Mouse (Mus musculus) regulatory T cell (primary cell): ENCODE results near the gene Rapgef6.

Experiments
- in situ Hi-C: fragments of 300-600 bp; cut with MboI, MseI; formaldehyde crosslinking; loops from one replicate; pipeline ENCODE4 v1.15.1; 2025; ENCODE audit warnings: high pct_unique_total_duplicates

Gene Rapgef6

GRCm38 (mm10) chr11:54690171-54690570 lies 167.5 kb downstream of the Rapgef6 start:
- in situ Hi-C loops, result no loop called here

- in situ Hi-C loops, result no loop called here
Measured at GRCm38 (mm10) chr11:54691179-54691578, 168.5 kb downstream of the Rapgef6 start.

GRCm38 (mm10) chr11:54693696-54694095 lies 171.0 kb downstream of the Rapgef6 start:
- in situ Hi-C loops, result no loop called here

GRCm38 (mm10) chr11:54694291-54694690 lies 171.6 kb downstream of the Rapgef6 start:
- in situ Hi-C loops, result no loop called here

GRCm38 (mm10) chr11:54695951-54696350 lies 173.3 kb downstream of the Rapgef6 start:
- in situ Hi-C loops, result no loop called here

- in situ Hi-C loops, result no loop called here
Measured at GRCm38 (mm10) chr11:54697611-54698010, 175.0 kb downstream of the Rapgef6 start.

- in situ Hi-C loops, result no loop called here
Measured at GRCm38 (mm10) chr11:54698636-54699035, 176.0 kb downstream of the Rapgef6 start.

GRCm38 (mm10) chr11:54699972-54700371 lies 177.3 kb downstream of the Rapgef6 start:
- in situ Hi-C loops, result no loop called here

- in situ Hi-C loops, result no loop called here
Measured at GRCm38 (mm10) chr11:54701848-54702247, 179.2 kb downstream of the Rapgef6 start.

- in situ Hi-C loops, result no loop called here
Measured at GRCm38 (mm10) chr11:54703306-54703705, 180.7 kb downstream of the Rapgef6 start.

GRCm38 (mm10) chr11:54708153-54708552 lies 185.5 kb downstream of the Rapgef6 start:
- in situ Hi-C loops, result loop anchor here (5.0 kb wide), 1 partner anchor 159 kb away; the partner anchor contains the start of gene Hint1

- in situ Hi-C loops, result loop anchor here (5.0 kb wide), 1 partner anchor 158 kb away; the partner anchor contains the start of gene Hint1
Measured at GRCm38 (mm10) chr11:54709645-54710044, 187.0 kb downstream of the Rapgef6 start.

GRCm38 (mm10) chr11:54710512-54711293 lies 188.1 kb downstream of the Rapgef6 start:
- in situ Hi-C loops, result no loop called here

GRCm38 (mm10) chr11:54712849-54713248 lies 190.2 kb downstream of the Rapgef6 start:
- in situ Hi-C loops, result no loop called here

- in situ Hi-C loops, result no loop called here
Measured at GRCm38 (mm10) chr11:54717893-54718292, 195.2 kb downstream of the Rapgef6 start.

GRCm38 (mm10) chr11:54718601-54719000 lies 196.0 kb downstream of the Rapgef6 start:
- in situ Hi-C loops, result no loop called here

- in situ Hi-C loops, result no loop called here
Measured at GRCm38 (mm10) chr11:54722057-54722456, 199.4 kb downstream of the Rapgef6 start.

GRCm38 (mm10) chr11:54724353-54725034 lies 201.8 kb downstream of the Rapgef6 start:
- in situ Hi-C loops, result no loop called here

GRCm38 (mm10) chr11:54726571-54727062 lies 204.0 kb downstream of the Rapgef6 start:
- in situ Hi-C loops, result no loop called here

GRCm38 (mm10) chr11:54727327-54727901 lies 204.8 kb downstream of the Rapgef6 start:
- in situ Hi-C loops, result no loop called here

- in situ Hi-C loops, result no loop called here
Measured at GRCm38 (mm10) chr11:54728371-54728770, 205.7 kb downstream of the Rapgef6 start.

GRCm38 (mm10) chr11:54729311-54729710 lies 206.7 kb downstream of the Rapgef6 start:
- in situ Hi-C loops, result no loop called here
